Mouse (Mus musculus): Measurements from ENCODE around the gene Ccdc151.

GRCm38 (mm10) chr9:21976626-21977175 is 25.7 kb downstream of the Ccdc151 start:
- TF ChIP-seq MAX (IDR thresholded peaks at IDR 0.05; ENCODE audit: low read depth) (no peak), POLR2A (IDR thresholded peaks at IDR 0.05; ENCODE audit: insufficient read length, low read depth) (no peak), POLR2AphosphoS2 (IDR thresholded peaks at IDR 0.05; ENCODE audit: insufficient read length, low read depth) (no peak), TCF12 (IDR thresholded peaks at IDR 0.05; ENCODE audit: insufficient read depth, poor library complexity, severe bottlenecking) (no peak)

All from myocyte (in vitro differentiated cells).